Mouse (Mus musculus): ENCODE results near the gene Apol10b. TPM values are rescaled to one million over a fixed set of nuclear protein-coding genes. Genes with fewer than 3 reads are reported as not detected.
"Not testable (repeated sequence)": the region's sequence is repeated elsewhere in the genome, so short reads cannot be mapped to it uniquely, and the experiment has no call there.

The Apol10b gene
- polyA plus RNA-seq, 1 experiment from 2014 or later, result 0.54 TPM

DNA sequence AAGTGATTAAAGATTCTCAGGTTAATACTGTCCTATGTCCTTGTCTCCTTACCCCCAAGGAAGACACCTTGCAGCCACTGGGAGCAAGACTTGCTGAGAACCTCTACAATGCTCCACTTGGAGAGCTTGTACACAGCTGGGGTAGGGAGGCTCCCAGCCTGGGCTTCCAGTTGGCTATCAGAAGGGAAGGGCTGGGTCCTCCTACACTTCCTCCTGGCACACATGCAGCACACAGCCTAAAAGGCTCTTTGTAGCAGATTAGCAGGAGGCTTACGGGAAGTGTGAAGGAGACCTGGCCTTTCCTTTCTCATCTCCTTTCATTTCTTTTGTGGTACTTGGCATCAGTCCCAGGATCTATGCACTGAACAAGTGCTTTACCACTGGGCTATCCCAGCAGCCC lies 14.2 kb downstream of the Apol10b start:
- ATAC-seq, result no peak
- no peak overlapping the region for H3K27ac ChIP-seq

DNA sequence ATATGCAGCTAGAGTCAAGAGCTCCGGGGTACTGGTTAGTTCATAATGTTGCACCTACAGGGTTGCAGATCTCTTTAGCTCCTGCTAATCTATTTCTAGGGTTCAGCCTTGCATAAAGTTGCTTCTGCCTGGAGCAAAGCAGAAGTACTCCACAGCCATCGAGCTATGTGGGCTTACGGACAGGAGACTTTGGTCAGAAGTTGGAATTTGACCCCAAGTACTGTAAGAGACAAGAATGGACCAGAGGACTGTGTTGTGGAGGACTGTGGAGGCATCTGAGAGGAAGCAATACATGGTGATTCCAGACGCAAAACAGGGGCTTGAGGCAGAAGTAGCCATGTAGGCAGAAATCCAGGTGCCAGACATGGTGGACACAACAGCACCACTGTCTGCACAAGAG lies 16.6 kb downstream of the Apol10b start:
- no peak overlapping the region for H3K27ac ChIP-seq
- H3K9me3 ChIP-seq, result no peaks in the 10 kb centered on the region
- no peaks in the 10 kb centered on the region for H3K4me1 ChIP-seq (replicated peaks)
- no peaks in the 10 kb centered on the region for H3K27me3 ChIP-seq (replicated peaks)
- no peak overlapping the region for H3K4me3 ChIP-seq (replicated peaks)
- 84% methylated on average over 4 of the region's 4 CpGs for WGBS
- H3K9ac ChIP-seq, result no peak overlapping the region
- H3K4me2 ChIP-seq (replicated peaks), result no peak overlapping the region
- ATAC-seq, result no peak
- no peaks in the 10 kb centered on the region for H3K36me3 ChIP-seq

More for the DNA sequence above, 14.2 kb downstream of the Apol10b start:
- Histone ChIP-seq H3K4me1 (replicated peaks) (no peaks in the 10 kb centered on the region), H3K4me2 (replicated peaks) (no peak overlapping the region), H3K9ac (no peak overlapping the region), H3K27me3 (replicated peaks) (no peaks in the 10 kb centered on the region), H3K4me3 (replicated peaks) (no peak overlapping the region), H3K36me3 (no peaks in the 10 kb centered on the region), H3K9me3 (no peaks in the 10 kb centered on the region)
- WGBS, result 39% methylated on average over 1 of the region's 1 CpGs

DNA sequence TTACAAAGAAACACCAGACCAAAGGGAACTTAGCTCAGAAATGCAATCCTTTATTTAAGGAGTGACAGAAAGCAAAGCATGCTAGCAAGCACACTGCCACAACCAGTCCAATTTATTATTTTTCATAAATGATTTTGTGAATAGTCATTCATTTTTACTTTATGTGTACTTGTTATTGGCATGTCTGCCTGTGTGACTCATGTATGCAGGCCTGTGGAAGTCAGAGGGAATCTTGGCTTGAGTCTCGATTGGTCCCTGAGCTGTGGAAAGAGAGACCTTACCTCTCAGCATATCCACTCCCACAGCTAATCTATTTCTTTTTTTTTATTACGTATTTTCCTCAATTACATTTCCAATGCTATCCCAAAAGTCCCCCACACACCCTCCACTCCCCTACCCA lies 17.1 kb downstream of the Apol10b start:
- Histone ChIP-seq H3K4me1 (replicated peaks) (no peaks in the 10 kb centered on the region), H3K27me3 (replicated peaks) (no peaks in the 10 kb centered on the region), H3K27ac (no peak overlapping the region), H3K4me2 (replicated peaks) (no peak overlapping the region), H3K4me3 (replicated peaks) (no peak overlapping the region), H3K9me3 (no peaks in the 10 kb centered on the region), H3K9ac (no peak overlapping the region), H3K36me3 (no peaks in the 10 kb centered on the region)
- WGBS, result 95% methylated on average over 2 of the region's 2 CpGs
- no peak for ATAC-seq

DNA sequence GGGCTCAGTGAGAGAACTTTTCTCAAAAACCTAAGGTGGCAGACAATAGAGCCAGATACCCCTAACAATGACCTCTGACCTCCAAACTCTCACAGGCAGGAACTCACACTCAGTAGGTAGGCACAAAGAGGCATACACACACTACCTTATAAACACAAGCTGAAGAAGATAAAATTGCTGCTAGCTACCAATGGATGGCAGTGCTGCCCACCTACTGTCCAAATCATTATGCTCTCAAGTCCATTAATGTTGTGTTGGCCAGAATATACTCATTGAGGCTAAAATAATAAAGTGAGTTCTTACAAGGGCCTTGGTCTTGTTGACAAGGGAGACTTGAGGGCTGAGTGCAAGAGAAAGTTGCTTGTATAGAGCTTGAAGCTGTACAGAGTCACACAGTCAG lies 32.7 kb downstream of the Apol10b start:
- no peak overlapping the region for H3K9ac ChIP-seq
- H3K4me2 ChIP-seq (replicated peaks), result no peak overlapping the region
- no peaks in the 10 kb centered on the region for H3K9me3 ChIP-seq
- no peaks in the 10 kb centered on the region for H3K27me3 ChIP-seq (replicated peaks)
- H3K4me3 ChIP-seq (replicated peaks), result no peak overlapping the region
- no peak overlapping the region for H3K27ac ChIP-seq
- H3K4me1 ChIP-seq (replicated peaks), result no peaks in the 10 kb centered on the region
- no peaks in the 10 kb centered on the region for H3K36me3 ChIP-seq
- no peak for ATAC-seq

- no peaks in the 10 kb centered on the region for H3K9me3 ChIP-seq
- H3K27me3 ChIP-seq (replicated peaks), result no peaks in the 10 kb centered on the region
- ATAC-seq, result no peak
Measured at GRCm38 (mm10) chr15:77561792-77562191, 34.1 kb downstream of the Apol10b start, which contains the start of gene 1700025B11Rik. 1700025B11Rik (minus strand) TSS chr15:77561892.

DNA sequence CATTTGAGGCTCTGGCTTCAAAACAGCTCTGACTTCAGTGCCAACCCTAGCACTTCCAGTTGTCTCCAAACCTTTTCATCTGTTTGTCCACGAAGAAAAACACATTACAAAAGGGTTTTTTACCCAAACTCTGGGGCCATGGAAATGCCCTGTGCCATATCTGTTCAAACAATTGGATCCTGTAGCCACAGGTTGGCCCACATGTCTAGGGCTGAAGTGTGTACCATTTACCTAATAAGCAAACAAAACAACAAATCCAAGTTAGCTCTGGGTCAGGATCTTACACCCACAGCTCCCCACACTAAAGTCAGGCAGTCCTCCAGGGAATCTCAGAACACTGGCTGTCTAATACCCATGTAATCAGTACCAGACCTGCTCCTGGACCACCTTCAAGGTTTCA lies 56.7 kb downstream of the Apol10b start:
- not testable (repeated sequence) for H3K27me3 ChIP-seq (replicated peaks); H3K9ac ChIP-seq; H3K4me3 ChIP-seq (replicated peaks); H3K36me3 ChIP-seq; H3K4me2 ChIP-seq (replicated peaks); H3K9me3 ChIP-seq; H3K27ac ChIP-seq; ATAC-seq; H3K4me1 ChIP-seq (replicated peaks)
- WGBS, result 38% methylated on average over 1 of the region's 1 CpGs

More at GRCm38 (mm10) chr15:77561792-77562191, 34.1 kb downstream of the Apol10b start, which contains the start of gene 1700025B11Rik:
- no peak within 1 kb of the TSS for H3K27ac ChIP-seq
- H3K4me2 ChIP-seq (replicated peaks), result no peak within 1 kb of the TSS
- no peaks in the 10 kb centered on the region for H3K4me1 ChIP-seq (replicated peaks)
- H3K36me3 ChIP-seq, result no peaks in the 10 kb centered on the region
- no peak within 1 kb of the TSS for H3K4me3 ChIP-seq (replicated peaks)
- no peak within 1 kb of the TSS for H3K9ac ChIP-seq

Other genes with a start within 250 kb of the Apol10b start
- gene Apol7a, start 197.0 kb downstream of the Apol10b start, polyA plus RNA-seq (2015; fragmentation: Nextera tagmentation; extraction: Ambion mirVana), result 7.8 TPM in 2 replicates
- gene Apol9a, start 185.0 kb downstream of the Apol10b start, polyA plus RNA-seq (2015; fragmentation: Nextera tagmentation; extraction: Ambion mirVana), result 0.39 and 0.40 TPM in 2 replicates
- 0.13 and 0.30 TPM in 2 replicates for gene Apol7b, start 148.6 kb downstream of the Apol10b start, polyA plus RNA-seq (2015; fragmentation: Nextera tagmentation; extraction: Ambion mirVana)
- 0.09 and 0.18 TPM in 2 replicates for gene Apol10a, start 119.1 kb downstream of the Apol10b start, polyA plus RNA-seq (2015; fragmentation: Nextera tagmentation; extraction: Ambion mirVana)
- gene Apol11a, start 87.9 kb downstream of the Apol10b start, polyA plus RNA-seq (2015; fragmentation: Nextera tagmentation; extraction: Ambion mirVana), result not detected in 2 replicates
- 3.1 and 3.5 TPM in 2 replicates for gene Apol7c, start 62.8 kb downstream of the Apol10b start, polyA plus RNA-seq (2015; fragmentation: Nextera tagmentation; extraction: Ambion mirVana)
- gene 1700025B11Rik, start 34.2 kb downstream of the Apol10b start, polyA plus RNA-seq (2015; fragmentation: Nextera tagmentation; extraction: Ambion mirVana), result not detected in 2 replicates
- gene Gm36245, start 3.1 kb upstream of the Apol10b start, polyA plus RNA-seq (2015; fragmentation: Nextera tagmentation; extraction: Ambion mirVana), result not detected in 2 replicates
- 0.14 and 0.30 TPM in 2 replicates for gene Apol11b, start 47.2 kb upstream of the Apol10b start, polyA plus RNA-seq (2015; fragmentation: Nextera tagmentation; extraction: Ambion mirVana)
- gene Apol7e, start 102.7 kb upstream of the Apol10b start, polyA plus RNA-seq (2015; fragmentation: Nextera tagmentation; extraction: Ambion mirVana), result 0.13 and 0.43 TPM in 2 replicates
- 0.35 TPM in 1 of 2 replicates, not detected in the other for gene Apol9b, start 132.9 kb upstream of the Apol10b start, polyA plus RNA-seq (2015; fragmentation: Nextera tagmentation; extraction: Ambion mirVana)
- gene Apol8, start 160.9 kb upstream of the Apol10b start, polyA plus RNA-seq (2015; fragmentation: Nextera tagmentation; extraction: Ambion mirVana), result 0.18 and 0.35 TPM in 2 replicates
- 51.6 and 52.9 TPM in 2 replicates for gene Myh9, start 246.1 kb upstream of the Apol10b start, polyA plus RNA-seq (2015; fragmentation: Nextera tagmentation; extraction: Ambion mirVana)

Data from intestine, embryonic 15.5 days (tissue).